Mouse (Mus musculus) bone marrow macrophage, adult 2 months (primary cell): ENCODE measurements around the gene Ubald2. TPM values are rescaled to one million over a fixed set of nuclear protein-coding genes. Genes with fewer than 3 reads are reported as not detected.

Experiments used
- H3K27ac ChIP-seq: 2 replicates; pipeline ENCODE4 v1.5.1; 2012; ENCODE audit warnings: low read depth, low read length; ENCODE audit not compliant: insufficient read depth
- H3K4me1 ChIP-seq: 2 replicates; pipeline ENCODE4 v1.6.1; 2012; ENCODE audit warnings: low read length; ENCODE audit not compliant: control insufficient read depth, insufficient read depth
- H3K4me3 ChIP-seq: 2 replicates; pipeline ENCODE4 v1.5.1; 2012; ENCODE audit warnings: mild to moderate bottlenecking, low read length, moderate library complexity; ENCODE audit not compliant: insufficient read depth
- CTCF ChIP-seq: IDR thresholded peaks from 2 replicates; pipeline ENCODE4 v1.5.1; 2012; ENCODE audit warnings: low read depth, mild to moderate bottlenecking, low read length, moderate library complexity
- POLR2A ChIP-seq: IDR thresholded peaks from 2 replicates; pipeline ENCODE4 v1.6.1; 2012; ENCODE audit warnings: mild to moderate bottlenecking, low read depth, low read length, borderline replicate concordance
- polyA plus RNA-seq: library from polyadenylated mRNA; stranded (reverse); fragments of >200 nt; gene quantifications from 2 replicates; pipeline ENCODE4 v1.2.4, GENCODE M21; 2012; ENCODE audit not compliant: missing spikeins, insufficient read depth, insufficient read length

The Ubald2 gene
- polyA plus RNA-seq, 1 experiment = 152 TPM

DNA sequence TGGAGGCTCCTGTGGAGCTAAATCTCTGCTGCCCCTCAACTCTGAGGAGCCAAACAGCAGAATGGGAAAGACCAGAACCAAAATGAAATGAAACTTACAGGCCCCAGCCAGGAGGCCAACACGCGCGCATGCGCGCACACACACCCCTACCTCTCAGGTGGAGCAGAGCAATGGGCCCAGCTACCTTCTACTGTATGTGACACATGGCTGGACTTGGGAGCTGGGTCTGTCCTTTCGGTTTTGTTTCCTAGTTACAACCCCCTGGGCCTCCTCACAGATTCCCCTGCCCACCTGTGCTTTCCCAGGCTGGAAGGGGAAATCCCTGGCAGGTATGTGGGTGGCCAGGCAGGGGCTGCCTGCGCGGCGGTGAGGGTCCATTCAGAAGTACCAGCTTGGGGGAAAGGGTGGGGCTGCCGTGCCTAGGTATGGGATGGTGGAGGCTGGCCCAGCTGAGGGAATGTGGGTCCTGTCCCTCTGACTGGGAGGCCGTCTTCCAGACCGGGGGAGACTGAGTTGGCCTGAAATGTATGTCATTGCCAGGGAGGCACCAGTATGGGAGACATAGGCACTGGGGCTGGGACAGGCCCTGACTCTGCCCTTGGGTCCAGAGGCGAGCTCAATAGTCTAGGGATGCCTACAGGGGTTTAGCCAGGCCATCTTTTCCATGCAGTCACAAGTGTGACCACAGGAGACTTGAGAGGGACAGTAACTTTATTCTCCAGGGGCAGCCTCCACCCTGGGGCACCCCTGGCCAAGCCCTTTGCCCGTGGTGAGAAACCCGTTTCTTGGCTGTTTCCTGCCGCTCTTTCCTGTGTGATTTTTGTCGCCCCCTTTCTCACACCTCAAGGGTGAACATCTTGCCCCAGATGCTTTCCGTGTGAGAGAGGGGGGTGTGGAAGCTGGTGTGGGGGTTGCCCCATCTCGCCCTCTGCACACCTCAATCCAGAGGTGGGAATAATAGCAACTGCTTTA lies 5.7 kb downstream of the Ubald2 start:
- no peak overlapping the region for H3K27ac ChIP-seq
- TF ChIP-seq POLR2A (no peak), CTCF (no peak)
- no peak overlapping the region for H3K4me3 ChIP-seq
- peaks cover 18% of the 10 kb centered on the region for H3K4me1 ChIP-seq

DNA sequence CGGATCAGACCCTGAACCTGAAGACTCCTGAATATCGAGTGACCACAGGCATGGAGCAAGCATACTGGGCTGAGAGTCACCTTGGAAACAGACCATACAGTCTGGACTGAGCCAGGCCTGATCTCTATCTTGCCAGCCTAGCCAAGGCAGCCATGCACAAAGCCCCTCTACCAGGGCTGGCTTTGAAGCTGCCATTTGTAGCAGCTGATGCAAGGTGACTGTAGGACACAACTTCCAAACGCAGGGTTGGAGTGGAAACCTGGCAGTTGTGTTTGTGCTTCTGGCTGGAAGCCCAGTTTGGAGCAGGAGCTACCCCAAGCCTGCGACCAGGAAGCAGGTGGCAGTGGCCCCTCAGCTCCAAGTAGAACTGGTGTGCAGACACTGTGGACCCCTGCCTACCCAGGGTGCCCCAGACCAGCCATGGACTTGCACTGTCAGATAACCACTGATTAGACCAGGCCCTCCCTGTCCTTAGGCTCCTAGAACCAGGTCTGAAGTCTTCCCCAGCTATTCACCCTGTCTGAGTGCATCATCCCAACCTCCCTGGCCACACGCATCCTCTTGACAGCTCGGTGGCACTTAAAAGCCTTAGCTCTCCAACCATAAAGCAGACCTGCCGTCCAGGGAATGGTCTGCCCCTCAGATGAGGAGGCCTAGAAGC lies 6.6 kb downstream of the Ubald2 start:
- Histone ChIP-seq H3K4me3 (no peak overlapping the region), H3K4me1 (peaks cover 18% of the 10 kb centered on the region), H3K27ac (no peak overlapping the region)
- TF ChIP-seq POLR2A = no peak

DNA sequence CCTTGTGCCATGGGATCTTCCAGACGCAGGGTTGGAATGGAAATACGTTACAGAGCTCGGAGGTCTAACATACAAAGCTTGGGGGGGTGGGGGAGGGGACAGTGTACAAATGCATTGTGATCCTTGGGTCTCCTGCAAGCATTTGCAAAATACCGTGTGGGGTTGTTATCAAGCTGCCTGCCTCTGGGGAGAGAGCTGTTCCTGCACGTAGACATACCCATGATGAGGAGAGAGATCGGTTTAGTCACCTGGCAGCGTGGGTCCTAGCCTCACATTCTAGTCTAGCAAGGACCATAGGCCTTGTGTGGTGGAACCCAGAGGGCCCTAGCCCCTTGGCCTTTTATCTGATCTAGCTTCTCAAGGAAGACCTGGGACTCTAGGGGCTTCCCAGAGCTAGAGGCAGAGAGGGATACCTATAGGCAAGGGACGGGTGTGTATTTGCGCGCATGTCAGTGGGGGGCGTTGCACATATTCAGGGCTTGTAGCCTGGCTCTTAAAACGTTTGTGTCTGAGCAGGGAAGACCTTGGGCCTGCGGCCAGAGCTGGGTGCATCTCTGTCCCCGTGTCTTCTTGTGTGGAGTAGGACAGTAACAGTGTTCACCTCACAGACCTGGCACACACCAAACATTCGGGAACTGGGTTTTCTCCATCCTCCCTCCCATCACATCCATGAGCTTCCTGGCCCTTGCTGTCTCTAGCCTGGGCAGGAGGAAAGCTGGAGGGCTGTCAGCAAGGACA lies 8.4 kb downstream of the Ubald2 start:
- Histone ChIP-seq H3K4me3 (no peak overlapping the region), H3K27ac (no peak overlapping the region), H3K4me1 (peaks cover 10% of the 10 kb centered on the region)
- no peak for TF ChIP-seq POLR2A
- no peak for TF ChIP-seq CTCF

DNA sequence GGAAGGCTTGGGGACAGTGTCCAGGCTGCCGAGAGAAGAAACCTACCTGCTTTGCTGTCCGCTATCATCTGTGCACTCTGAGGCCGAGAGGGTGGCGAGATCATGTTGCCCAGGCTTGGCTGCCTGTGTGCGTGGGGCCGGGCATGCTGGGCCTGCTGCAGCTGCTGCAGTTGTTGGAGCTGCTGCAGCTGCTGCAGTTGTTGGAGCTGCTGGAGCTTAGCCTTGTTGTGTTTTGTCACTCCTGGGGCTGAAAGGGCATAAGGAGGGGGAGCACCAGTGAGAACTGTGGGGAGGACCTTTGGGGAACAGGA lies 8.9 kb downstream of the Ubald2 start:
- TF ChIP-seq CTCF (no peak), POLR2A (no peak)
- no peak overlapping the region for H3K4me3 ChIP-seq
- peaks cover 4% of the 10 kb centered on the region for H3K4me1 ChIP-seq
- no peak overlapping the region for H3K27ac ChIP-seq

DNA sequence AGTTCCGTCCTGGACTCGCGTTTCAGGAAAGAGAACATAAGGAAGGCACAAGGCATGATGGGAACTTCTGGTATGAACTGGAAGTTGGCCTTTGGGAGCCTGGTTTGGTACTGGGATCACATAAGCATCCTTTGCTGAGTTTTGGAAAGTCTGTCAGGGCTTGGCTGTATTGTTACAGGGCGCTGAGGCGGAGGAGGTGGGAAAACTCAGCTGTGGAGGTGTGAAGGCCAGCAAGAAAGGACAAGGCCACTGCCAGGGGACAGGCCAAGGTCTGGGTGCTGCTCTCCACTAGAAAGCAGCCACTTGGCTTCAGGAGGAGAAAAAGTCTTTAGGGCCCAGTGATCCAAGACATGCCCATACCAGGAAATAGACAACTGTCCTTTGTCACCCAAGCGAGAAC lies 9.4 kb downstream of the Ubald2 start:
- Histone ChIP-seq H3K4me1 (peaks cover 4% of the 10 kb centered on the region), H3K27ac (no peak overlapping the region), H3K4me3 (no peak overlapping the region)
- no peak for TF ChIP-seq CTCF
- no peak for TF ChIP-seq POLR2A

DNA sequence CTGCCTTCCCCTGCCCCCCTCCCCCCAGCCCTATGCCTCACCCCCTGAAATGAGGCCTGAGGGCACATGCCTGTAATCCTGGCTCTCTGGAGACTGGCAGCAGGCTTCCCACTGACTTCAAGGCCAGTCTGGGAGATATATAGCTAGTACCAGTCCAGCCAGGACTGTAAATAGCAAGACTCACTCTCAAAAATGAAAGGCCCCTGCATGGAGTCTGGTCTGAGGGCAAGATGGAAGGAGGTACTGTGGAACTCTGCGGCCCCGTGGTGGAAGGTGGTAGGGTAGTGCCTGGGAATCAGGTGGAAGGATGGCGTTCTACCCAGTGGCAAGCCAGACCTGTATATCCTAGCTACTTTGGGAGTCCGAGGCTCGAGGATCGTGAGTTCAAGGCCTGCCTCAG lies 10.0 kb downstream of the Ubald2 start:
- Histone ChIP-seq H3K4me1 (peaks cover 4% of the 10 kb centered on the region), H3K27ac (no peak overlapping the region), H3K4me3 (no peak overlapping the region)
- TF ChIP-seq POLR2A = no peak

DNA sequence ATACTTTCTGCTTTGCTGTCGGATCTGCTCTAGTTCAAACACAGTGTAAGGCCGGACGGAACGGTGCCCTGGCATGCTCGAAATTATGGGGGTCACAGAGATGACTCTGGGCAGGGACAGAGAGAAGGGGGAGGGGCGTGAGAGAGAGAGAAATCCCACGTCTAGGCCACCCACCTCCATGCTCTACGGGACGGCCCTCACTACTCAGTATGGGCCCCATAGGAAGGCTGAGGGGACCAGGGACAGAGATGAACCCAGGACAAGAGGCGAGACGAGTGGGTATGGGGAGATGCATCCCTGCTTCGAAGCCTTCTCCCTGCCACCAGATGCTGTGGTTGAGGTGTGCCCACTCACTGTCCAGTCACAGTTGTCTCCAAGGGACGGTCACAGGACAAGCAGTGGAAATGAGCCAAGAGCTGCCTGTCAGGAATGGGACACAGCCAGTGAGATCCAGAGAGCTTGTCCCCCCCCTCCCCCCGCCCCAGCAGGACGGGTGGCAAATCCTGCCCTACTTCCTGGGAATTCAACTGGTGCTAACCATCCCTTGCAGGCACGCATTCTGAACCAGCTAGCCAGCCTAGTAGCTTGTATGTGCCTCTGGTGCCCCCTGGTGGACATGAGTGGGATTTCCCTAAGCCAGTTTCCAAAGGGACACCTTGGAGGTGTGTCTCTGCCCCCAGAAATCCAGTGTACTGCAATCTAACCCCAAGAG lies 11.9 kb downstream of the Ubald2 start:
- Histone ChIP-seq H3K27ac (no peak overlapping the region), H3K4me3 (no peak overlapping the region), H3K4me1 (peaks cover 4% of the 10 kb centered on the region)
- TF ChIP-seq POLR2A (no peak), CTCF (peak; percentile 92)

DNA sequence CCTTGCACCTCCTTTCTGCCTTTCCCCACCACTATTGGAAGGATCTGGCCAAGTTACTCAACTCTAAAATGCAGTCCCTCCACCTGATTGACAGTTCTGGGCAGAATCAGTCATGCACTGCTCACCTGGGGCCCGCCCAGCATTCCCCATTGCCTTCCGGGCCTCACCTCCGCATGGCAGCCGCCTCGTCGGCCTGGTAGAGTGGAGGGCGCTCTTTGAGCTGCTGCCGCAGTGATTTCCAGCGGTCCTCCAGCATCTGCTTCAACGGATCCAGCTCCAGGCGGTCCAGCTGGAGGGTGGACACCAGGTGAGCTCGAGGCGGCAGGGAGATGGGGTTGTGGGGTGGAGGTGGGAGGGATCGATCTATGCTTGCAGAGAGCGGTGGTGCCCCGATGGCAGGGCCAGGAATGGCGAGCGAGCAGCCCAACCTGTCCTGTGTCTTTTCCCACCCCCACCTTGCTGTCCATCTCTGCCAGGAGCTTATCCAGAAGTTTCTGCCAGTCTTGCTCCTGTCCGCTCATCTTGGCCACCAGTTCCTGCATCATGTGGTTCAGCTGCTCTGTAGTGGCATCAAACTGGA lies 12.5 kb downstream of the Ubald2 start:
- no peak overlapping the region for H3K27ac ChIP-seq
- H3K4me1 ChIP-seq = peaks cover 4% of the 10 kb centered on the region
- TF ChIP-seq CTCF (no peak), POLR2A (no peak)
- no peak overlapping the region for H3K4me3 ChIP-seq

DNA sequence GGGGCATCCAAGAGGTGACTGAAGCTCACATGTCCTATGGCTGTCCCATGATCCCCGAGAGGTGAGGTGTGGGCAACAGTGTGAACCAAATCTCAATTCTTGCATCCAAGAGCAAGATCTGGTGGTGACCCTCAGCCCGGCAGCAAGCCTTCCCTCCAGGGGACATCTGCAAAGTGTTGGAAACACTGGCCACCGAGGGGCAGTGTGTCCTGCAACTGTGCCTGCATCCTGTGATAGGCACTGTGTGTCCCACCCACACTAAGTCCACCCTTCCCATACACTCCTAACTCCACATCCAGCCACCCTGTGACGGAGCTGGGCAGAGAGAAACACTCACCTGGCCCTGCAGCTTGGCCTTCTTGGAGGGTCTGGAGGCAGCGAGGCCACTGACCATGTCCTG lies 13.9 kb downstream of the Ubald2 start:
- H3K4me1 ChIP-seq = peaks cover 4% of the 10 kb centered on the region
- H3K27ac ChIP-seq = no peak overlapping the region
- no peak overlapping the region for H3K4me3 ChIP-seq
- TF ChIP-seq CTCF = no peak
- no peak for TF ChIP-seq POLR2A
